Mouse (Mus musculus) adrenal gland, postnatal 10 days (tissue): ENCODE results near the gene Gpr87. TPM values are rescaled to one million over a fixed set of nuclear protein-coding genes. Genes with fewer than 3 reads are reported as not detected.
A peak's percentile ranks its signal among the peaks of the same experiment; 100 is the strongest.
"Not testable (repeated sequence)": the region's sequence is repeated elsewhere in the genome, so short reads cannot be mapped to it uniquely, and the experiment has no call there.

Source experiments
- DNase-seq: peaks from one replicate; pipeline ENCODE4 v3.0.0; 2021; ENCODE audit warnings: mixed read lengths
- total RNA-seq, 2 experiments: library from RNA; stranded (reverse); gene quantifications; 2 replicates each; pipeline ENCODE4 v1.2.3; 2021

Gpr87 gene
- total RNA-seq, 2 experiments from 2014 or later, result not detected

DNA sequence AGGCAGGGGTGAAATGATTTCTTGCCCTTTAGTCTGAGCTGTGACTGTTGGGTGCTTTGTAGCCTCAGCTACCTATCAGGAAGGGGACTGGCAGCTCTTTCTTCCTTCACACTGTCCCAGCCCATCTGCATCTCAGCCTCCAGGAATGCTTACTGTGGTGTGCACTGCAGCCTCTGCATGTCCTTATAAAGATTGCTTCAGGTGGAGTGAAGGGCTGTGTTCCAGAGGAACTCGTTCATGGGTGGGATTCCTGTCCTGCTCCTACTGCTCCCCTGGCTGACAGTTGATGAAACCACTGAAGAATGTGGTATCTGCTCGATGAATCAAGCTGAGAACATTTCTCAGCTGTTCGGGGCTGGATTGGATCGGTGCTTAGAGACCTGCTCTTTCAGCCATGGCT is 7.6 kb downstream of the Gpr87 start:
- no peak for DNase-seq

DNA sequence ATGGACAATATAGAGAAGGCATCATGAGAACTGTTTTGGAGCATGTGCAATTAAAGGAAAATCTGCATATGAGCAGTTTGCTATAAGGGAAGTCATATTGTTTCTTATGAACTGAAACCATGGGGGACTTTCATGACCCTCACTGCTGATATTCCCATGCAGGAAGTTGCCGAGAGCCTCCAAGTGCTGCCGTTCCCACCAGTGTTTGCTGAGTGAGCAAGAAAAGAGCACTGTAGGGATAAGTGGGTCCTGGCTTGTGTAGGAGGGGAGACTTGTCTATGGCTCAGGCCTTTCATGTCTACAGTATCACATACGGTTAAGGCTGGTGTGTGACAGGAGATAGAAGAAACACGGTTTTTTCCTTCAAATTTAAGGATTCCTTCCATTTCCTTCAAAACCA is 9.2 kb downstream of the Gpr87 start:
- no peak for DNase-seq

GRCm38 (mm10) chr3:59182129-59182528 is 12.8 kb downstream of the Gpr87 start:
- DNase-seq, result no peak

DNA sequence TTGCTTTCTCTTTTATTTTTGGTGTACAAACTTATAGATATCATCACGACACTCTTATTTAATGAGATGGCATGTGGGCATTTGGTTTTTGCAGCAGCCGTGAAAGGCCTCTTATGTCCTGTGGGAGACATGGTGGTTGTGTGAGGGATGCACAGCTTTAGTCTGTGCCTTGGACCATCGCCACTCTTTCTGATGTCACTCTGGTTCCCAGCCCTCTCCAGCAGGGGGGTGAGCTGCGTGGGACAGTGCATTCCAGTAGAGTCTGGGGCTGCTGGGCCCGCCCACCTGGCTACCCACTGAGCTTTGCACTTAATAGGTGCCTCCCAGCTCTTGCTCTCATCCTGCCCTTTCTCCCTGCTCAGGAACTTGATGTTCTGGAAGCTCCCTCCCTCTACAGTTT is 13.8 kb downstream of the Gpr87 start:
- DNase-seq, result no peak

DNA sequence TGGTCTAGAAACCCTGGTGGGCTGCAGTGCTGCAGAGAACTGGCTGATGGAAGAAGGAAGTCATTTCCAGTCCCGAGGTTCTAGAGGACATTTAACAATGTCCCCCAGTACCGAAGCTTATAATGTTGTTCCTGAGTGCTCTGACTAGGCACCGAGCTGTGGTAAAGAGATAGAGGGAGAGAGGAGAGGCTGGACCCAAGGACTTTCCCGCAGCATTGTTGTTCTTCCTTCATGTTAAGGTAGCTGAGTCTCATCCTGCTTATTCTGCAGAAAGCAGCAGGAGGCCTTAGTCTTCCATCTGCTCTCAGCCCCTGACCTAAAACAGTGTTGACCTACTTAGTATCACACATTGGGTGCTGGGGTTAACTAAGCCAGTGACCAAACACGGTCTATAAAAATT is 18.0 kb downstream of the Gpr87 start:
- DNase-seq, result no peak

GRCm38 (mm10) chr3:59175234-59175633 is 19.7 kb downstream of the Gpr87 start:
- DNase-seq, result peak; percentile 58

- DNase-seq, result no peak
Measured at GRCm38 (mm10) chr3:59174426-59175154, 20.3 kb downstream of the Gpr87 start.

GRCm38 (mm10) chr3:59169921-59170627 is 24.8 kb downstream of the Gpr87 start:
- no peak for DNase-seq

DNA sequence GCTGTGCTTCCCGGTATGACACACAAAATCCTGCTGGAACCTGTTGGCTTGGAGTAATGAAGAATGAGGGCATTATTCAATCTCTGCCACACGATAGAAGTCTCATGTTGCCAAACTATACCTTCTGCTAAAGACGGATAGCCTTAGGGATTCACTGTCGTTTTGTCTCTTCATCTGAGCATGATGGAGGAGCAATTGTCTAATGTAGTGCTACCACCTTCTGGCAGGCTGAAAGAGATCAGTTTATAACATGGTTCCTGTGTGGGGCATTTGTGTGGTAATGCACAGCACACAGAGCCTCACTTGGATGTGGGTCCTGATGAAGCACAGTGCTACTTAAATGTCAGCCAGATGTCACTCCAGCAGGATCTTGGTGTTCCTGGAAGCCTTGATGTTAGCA is 25.7 kb downstream of the Gpr87 start:
- no peak for DNase-seq

DNA sequence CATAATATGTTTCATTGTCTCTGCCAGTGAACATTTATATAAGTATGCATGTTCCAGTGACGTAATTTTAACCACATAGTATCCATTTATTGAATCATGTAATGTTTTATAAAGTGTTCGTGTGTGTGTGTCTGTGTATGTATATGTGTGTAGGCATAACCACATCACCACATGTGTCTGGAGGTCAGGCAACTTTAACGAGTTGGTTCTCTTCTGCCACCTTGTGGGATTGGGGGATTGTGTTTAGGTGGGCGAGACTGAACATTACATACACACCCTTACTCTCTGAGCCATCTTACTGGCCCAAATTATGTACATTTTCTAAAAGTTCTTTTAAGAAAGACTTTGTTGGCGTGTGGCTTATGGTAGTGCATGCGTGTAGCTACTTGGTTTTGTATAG is 26.4 kb downstream of the Gpr87 start:
- no peak for DNase-seq

DNA sequence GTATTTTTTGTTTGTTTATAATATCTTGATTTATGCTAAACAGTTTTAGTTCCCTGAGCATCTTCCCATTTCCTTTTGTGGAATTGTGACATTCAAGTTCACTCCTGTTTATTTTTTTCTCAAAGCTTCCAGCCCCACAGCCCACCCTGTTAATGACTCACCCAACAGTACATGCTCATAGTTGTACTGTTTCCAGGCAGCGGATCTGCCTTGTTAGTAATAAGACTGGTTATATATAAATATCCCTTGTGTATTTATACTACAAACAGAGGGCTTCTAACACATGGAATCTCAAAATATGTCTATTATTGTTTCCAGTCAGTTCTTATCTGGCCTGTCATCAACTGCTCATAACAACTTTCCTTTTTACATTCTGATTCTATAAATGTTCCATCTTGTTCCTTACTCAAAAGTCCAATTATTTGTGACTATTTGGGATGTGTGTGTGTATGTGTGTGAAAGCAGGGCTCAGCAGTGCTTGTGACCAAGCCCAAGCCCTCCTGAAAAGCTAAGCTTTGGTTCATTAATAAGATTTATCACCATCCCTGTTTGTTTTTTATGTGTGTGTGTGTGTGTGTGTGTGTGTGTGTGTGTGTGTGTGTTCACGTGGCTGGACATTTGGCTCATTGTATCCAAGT is 27.4 kb downstream of the Gpr87 start:
- DNase-seq, result no peak

GRCm38 (mm10) chr3:59160465-59160864 is 34.4 kb downstream of the Gpr87 start:
- DNase-seq, result no peak

DNA sequence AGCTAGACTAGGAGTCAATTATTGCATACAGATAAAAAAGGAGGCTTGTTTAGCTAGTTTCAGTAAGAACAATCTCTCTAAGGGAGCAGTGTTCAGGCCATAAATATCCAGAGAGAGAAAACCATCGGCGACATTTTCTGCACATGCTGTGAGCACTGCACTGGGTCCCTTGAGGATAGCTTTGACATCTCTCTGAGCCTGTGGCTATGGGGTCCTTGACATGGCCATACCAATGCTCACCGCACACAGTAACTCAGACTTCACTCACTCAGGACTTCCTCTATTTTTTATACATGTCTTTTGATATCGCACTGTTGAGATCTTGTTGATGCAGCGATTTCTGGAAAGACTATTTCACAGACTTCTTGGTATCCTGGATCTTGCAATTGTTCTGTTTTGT is 37.9 kb downstream of the Gpr87 start:
- DNase-seq, result no peak

- DNase-seq, result no peak
Measured at GRCm38 (mm10) chr3:59155404-59155803, 39.5 kb downstream of the Gpr87 start.

DNA sequence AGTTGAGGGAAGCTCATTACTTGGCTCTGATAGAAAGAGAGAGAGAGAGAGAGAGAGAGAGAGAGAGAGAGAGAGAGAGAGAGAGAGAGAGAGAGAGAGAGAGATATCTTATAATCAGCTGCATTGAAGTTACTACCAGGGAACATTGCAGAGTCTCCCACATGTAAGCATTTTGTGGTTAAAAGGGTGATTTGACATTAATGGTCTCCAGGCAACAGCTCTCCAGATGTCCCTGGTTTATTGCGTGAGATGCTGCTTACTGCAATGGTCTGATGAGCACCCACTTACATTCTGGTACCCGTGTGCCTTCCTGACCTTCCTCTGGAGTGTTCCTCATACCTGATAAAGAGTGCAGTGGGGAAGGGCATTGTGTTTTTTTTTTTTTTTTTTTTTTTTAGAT is 40.0 kb downstream of the Gpr87 start:
- DNase-seq, result no peak

- peak; percentile 42 for DNase-seq
Measured at GRCm38 (mm10) chr3:59153424-59153823, 41.5 kb downstream of the Gpr87 start, which contains the start of gene P2ry14. Gene P2ry14 (minus strand): TSS chr3:59153618.

DNA sequence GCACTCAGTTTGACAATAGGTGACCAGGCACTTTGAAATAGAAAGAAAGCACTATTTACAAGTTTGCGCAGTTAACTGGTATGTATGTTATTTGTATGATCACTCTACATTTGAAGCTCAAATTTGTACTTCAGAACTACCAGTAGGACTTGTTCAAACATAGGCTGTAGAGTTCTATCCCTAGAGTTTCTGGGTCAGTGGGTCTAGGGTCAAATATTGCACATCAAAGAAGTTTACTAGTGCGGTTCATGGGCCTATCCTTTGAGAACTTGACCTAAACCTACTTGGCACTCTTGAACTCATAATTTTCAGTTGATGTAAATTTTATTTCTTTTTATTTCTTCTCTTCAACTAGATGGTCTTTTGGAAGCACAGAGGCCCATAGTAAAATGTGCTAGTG is 44.3 kb downstream of the Gpr87 start:
- DNase-seq, result no peak

GRCm38 (mm10) chr3:59149646-59150045 is 45.3 kb downstream of the Gpr87 start:
- DNase-seq, result no peak

DNA sequence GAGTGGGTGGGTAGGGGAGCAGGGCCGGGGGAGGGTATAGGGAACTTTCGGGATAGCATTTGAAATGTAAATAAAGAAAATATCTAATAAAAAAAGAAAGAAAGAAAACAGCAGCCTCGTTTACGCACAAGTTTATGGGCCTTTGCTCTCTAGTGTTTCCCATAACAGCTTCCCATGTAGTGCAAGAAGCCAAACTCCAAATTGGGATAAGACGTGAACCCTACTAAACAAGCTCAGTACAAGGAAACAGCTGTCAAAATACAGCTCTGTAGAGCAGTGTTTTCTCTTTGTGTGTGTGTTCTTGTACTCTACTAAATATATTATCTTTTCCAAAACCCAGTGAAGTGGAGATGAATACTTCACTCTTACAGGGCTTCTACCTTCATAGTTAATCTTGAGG is 49.7 kb downstream of the Gpr87 start:
- DNase-seq, result no peak

DNA sequence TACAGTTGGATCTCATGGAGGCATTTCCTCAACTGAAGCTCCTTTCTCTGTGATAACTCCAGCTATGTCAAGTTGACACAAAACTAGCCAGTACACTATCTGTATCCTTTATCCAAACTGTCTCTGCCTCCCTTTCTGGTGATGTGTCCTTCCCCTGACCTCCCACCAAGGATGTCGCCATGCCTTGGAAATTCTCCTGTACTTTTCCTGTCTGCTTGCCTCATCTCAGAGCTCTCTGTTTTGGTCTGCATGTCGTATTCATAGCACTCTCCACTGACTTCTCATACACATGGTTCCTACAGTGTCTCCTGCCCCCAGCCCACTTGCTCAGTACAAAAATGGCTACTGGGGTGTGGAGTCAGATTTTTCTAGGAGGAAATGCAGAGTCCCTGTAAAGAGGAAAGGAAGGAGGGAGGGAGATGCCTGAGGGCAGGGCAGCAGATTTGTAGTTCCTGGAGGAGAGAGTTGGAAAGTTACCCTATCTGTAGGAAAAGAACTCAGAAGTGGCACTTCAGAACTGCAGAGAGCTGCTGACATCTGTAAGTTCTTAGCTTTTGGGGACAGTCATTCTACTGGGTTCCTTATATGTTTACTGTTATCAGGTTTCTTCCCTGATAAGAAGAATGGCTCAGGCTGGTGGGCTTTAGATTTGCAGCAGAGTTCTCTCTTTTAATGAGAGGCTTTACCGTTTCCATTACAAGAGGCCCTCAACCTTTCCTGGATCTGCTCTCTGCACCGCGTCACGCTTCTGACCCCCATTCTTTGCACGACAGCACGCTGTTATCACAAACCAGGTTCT is 53.2 kb downstream of the Gpr87 start:
- DNase-seq, result no peak

GRCm38 (mm10) chr3:59140941-59141340 is 54.0 kb downstream of the Gpr87 start:
- DNase-seq, result not testable (repeated sequence)

GRCm38 (mm10) chr3:59140115-59140514 is 54.8 kb downstream of the Gpr87 start:
- no peak for DNase-seq

GRCm38 (mm10) chr3:59139651-59140051 is 55.3 kb downstream of the Gpr87 start:
- no peak for DNase-seq
